Mouse (Mus musculus) hindlimb bud, embryonic 11.5 days (tissue): ENCODE data around the gene Bbof1.
A peak's percentile ranks its signal among the peaks of the same experiment; 100 is the strongest.

ENCODE experiments used
- DNase-seq: peaks from one replicate; pipeline ENCODE4 v3.0.0-alpha.2; 2012; ENCODE audit warnings: low read depth, low spot score; ENCODE audit errors: extremely low spot score

Gene Bbof1

DNA sequence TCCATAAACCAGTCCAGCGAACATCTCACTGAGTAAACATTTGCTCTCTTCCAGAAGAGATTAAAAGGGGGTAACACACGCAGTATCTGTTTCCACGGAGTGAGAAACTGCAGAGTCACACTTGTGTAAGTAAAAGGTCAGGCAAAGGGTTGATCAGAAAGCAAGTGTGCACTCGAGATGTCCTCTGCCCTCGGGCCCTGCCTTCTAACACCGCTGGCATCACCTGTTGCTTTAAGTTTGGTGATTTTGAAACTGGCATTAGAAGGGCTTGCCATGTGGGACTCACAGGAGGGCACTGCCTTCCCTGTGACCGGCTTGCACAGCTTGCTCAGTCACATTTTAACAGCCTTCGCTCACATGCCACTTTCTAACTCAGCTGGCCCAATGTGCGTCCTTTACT lies 9.2 kb upstream of the Bbof1 start:
- DNase-seq: no peak

DNA sequence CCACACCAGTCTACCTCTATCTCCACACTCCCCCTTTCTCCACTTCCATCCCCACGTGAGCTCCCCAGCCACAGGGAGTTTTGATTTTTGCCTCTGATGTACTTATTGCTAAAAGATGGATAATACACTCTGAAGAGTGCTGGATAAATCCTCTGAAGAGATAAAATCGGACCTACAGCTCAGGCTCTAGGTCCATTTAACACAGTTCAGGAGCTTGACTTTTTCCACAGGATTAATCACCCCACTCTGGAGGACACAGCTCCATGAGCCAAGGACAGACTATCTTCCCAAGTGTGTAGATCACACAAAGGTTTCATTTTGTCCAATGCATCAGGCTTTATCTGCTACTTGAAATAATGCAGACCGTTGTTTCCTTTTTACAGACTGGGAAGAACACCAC lies 8.8 kb upstream of the Bbof1 start:
- no peak for DNase-seq

DNA sequence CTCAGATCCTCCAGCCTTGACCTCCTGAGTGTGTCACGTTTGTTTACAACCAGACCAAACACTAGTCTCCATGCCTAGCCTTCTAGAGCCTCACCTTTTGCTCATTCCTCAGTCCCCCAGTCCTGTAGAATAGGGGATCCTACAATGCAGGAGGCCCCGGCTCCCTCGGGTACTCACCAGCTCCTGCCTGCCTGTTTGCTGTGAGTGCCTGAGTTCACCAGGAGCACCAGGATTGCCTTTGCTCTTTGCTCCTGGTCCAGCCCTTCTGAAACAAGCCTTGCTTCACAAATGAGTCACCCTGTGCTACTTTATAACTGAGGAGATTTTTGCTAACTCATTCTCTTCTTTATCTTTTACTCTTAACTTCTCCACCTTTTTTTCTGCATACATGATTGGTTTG lies 8.2 kb upstream of the Bbof1 start:
- no peak for DNase-seq

DNA sequence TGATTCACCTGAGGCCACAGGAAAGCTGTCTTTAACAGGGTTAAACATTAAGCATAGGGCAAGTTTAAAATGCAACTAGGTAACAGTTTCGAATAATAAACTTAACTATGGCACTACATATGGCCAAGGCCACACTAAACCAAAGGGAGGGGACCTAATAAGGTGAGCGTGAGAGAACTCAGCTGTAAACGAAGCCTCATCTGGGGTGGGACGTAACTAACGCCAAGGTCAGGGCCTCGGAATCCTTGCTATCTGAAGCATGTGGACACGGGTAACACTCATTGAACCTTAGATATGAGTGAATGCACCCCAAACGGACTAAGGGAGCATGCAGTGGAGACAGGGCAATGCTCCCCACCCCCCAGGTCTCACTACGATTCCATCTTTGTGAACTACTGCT lies 5.9 kb upstream of the Bbof1 start:
- no peak for DNase-seq

DNA sequence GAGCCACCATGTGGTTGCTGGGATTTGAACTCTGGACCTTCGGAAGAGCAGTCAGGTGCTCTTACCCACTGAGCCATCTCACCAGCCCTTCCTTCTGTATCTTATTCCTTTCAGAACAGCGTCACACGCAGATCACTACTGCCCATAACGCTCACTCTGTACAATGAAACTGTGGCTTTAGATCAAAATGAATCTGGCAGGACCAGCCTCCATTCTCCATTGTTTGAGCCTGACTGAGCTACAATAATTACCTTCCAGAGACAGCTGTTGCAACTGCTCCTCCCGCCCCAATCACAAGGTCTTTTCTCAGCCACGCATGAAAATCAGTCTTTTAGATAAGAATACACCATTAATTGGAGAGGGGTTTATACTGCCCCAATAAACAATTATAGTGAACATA lies 4.3 kb upstream of the Bbof1 start:
- no peak for DNase-seq

DNA sequence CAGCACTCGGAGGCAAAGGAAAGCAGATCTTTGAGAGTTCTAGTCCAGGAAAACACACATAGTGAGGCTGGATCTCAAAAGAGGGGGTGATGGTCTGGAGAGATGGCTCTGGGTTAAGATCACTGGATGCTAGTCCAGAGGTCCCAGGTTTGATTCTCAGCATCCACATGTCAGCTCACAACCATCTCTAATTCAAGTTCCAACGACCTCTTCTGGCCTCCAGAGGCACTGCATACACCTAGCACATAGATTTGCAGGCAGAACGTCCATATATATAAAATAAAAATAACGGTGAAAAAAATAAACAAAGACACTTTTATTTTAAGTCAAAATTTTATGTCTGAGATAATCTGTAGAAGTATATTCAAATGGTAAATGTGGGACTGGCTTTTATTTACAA lies 1.6 kb upstream of the Bbof1 start:
- no peak for DNase-seq

DNA sequence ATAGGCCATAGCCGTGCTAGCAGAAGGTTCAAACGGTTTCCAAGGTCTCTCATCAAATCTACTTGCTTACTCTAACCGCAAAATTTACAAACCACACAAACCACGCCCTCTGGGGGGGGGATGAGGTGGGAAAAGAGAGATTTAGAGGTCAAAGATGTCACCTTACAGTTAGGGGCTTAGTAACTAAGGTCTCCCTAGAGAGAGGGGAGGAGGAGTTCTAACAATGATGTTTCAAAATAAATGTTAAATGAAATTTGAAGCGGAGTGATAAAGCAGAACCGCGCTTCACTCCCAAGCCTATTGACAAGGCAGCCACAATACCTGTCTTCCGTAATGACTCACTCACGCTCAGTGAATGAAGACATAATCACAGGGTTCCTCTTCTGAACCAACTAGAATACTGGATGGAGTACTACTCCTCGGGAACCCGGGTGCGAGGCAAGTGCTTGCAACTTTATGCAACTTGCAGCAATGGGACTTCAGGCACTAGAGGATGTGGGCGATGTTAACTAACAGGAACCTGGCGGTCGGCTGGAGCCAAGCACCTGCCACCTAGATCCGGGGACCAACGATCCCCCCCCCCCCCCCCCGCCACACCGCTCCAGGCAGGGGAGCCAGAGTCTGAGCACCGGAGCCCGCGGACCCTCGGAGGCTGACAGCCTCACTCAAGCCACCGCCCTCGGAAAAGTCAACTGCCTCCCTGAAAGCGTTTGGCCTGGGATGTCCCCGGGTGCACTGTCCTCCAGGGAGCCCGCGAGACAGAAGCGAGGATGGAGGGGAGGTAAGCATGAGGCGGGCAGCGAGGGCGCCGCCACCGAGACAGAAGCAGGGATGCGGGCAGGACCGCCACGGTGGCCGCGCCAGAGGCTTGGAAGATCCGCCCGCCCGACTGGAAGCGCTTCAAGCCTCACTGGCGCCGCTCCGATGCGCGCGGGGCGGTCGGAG lies 725 bp upstream of the Bbof1 start:
- DNase-seq: no peak

DNA sequence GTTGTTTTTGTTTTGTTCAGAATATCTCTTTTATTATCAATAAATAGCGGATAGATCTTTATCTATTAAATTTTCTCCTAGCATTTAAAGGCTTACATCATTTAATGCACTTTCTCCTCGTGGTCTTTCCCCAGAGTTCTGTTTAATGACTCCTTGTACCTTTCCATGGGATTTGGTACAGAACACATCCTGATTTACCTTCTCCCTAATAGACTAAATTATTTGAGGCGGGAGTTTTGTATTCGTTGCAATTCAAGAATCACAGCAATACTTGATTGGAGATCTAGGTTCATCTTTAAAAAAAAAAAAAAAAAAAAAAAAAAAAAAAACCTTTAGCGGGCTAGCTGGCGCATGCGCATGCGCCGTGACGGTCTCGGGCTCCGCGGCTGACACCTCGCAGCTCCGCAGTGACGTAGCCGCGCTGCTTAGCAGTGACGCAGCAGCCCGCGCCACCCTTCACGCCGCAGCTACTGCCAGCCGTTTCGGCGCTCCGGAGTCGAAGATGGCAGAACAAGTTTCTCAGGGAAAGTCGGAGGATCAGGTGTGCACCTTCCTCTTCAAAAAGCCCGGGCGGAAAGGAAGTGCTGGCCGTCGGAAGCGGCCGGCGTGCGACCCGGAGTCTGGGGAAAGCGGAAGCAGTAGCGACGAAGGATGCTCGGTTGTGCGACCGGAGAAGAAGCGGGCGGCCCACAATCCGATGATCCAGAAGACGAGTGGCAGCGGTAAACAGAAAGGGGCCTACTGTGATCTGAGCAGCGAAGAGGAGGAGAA lies 8.1 kb downstream of the Bbof1 start, which contains the start of gene Rnf113a2:
TSS of gene Rnf113a2 (plus strand) at position 363 of the 771 bp plus-strand sequence.
- peak; percentile 64 for DNase-seq

DNA sequence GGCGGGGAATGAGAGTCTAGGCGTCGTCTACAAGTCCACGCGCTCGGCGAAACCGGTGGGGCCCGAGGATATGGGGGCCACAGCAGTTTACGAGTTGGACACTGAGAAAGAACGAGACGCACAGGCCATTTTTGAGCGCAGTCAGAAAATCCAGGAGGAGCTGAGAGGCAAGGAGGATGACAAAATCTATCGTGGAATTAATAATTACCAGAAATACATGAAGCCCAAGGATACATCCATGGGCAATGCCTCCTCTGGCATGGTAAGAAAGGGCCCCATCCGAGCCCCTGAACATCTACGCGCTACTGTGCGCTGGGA lies 8.7 kb downstream of the Bbof1 start:
- DNase-seq: no peak

DNA sequence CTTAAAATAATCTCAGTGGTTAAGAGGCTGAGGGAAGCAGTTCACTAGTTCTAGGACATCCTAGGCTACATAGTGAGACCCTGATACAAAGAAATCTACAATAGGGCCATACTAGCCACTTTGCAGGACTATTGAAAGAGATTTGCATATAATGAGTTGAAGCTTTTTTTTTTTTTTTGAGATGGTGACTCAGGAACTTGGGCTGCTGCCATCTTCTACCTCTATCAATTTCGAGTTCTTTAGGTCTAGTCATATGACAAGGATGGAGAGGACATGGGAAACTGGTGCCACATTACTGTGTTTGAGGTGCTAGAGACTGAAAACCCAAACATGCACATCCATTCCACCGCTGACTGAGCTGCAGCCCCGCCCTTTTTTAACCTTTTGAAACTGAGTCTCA lies 15.1 kb downstream of the Bbof1 start:
- DNase-seq: no peak

DNA sequence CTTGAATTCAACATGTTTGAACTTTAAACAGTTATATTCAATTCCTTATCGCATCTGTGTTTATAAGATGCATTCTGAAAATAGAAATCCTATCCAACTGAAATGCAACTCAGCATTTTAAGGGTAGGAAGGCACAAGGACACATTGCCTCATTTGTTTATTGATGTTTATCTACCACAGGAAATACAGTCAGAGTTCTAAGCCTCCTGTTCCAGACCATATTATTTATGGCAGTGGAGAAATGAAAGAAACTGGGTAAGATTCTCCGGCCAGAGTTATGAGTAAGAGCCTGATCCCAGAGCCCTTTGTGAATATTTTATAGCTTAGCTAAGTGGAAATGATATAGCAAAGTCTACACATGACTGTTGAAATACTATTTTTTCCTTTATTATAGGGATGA lies 21.0 kb downstream of the Bbof1 start:
- DNase-seq: no peak

DNA sequence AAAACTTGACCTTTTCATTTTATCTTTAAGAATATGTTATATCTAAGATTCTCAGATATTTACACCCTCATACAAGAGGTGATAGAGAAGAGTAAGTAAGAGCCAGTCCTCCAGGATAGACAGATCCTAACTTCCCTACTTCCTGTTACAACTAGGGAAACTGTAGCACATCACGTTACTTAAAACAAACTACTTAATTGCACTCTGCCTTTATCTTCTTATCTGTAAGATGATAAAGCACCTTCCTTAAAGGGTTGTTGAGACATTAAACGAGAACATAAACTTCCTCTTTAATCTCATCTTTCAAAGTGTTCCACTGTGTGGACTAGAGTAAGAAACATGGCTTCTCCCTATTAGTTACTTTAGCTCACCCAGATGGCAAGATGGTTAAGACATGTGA lies 29.8 kb downstream of the Bbof1 start:
- no peak for DNase-seq

DNA sequence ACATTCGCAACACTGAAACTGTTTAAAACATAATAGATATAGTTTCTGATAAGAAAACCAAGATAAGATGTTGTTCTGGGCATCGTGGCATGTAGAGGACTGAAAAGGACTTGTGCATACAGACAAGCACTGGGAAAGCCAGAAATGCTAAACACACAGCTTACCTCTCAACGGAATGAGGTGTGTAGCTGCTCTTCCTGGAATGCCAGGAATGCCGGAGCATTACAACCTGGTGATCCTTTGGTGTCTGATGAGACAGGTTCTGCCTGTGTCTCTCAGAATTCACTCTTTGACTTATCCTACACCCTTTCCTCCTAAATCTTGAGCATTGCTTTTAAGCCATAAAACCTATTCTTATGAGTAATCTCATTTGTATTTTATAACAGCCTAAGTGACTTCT lies 33.7 kb downstream of the Bbof1 start:
- no peak for DNase-seq

DNA sequence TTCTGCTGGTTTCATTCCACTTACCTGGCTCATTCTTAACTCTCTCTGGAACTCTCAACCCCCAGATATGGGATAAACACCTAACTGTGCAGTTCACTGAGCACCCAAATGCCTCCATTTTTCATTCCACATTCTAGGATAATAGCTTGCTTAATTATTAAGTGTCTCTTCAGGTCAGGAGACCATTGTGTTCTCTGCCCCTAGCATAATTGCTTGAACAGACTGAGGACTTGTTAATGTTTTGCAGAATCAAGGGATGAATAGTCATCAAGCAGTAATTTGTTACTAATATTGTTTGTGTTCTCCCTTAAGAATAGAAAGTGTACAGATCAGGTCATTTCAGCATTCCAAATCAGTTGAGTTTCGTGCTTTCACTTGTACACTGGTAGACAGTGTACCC lies 38.5 kb downstream of the Bbof1 start:
- DNase-seq: no peak

DNA sequence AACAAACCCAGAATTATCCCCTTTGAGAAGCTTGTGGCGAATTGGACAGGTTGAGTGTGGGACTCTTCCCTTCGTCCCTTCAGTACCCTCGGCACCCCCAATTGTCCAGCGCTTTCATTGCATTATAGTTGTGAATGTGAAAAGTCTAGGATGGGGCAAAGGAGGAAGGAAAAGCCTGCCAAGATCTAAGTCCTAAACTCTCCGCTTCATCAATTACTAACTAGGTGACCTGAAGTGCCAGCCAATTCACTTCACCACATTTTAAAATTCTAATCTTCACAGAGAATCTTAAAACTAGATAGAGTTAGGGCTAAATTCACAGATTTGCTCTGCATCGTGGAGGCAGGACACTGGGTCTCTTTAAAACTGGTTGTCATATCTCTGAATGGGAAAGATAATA lies 39.3 kb downstream of the Bbof1 start:
- no peak for DNase-seq

DNA sequence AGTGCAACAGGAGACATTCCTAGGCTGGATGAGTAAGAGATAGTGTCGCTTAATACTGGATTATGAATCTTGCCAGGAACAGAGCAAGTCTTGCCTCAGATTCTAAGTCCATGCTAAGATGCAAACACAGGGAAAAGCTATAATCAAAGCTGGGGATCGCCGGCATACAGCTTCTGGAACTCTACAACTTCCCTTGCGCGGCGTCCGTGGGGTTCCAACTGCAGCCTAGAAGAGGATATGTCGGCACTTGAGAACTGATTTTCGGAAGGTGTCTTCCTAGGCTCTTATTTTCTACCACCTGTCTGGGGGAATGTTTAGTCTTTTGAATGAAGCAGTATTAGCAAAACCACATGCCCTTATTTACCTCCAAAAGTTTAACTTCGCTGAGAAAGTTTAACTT lies 41.0 kb downstream of the Bbof1 start:
- DNase-seq: no peak

DNA sequence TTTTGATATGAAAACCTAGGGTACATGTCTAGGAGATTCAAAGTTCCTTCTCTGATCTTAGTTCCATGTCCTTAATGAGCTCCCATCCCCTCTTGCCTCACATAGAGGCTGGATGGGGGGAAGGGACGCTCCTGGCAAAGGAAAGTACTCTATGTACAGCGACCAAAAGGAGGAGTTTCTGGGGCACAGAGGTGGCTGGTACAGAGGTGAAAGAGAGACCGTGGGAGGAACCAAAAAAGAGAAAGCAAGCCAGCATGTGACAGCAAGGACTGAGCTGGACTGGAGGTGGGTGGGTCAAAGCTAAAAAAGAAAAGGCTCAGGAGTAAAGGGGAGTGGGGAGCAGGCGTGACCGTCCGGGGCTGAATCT lies 41.5 kb downstream of the Bbof1 start:
- no peak for DNase-seq

DNA sequence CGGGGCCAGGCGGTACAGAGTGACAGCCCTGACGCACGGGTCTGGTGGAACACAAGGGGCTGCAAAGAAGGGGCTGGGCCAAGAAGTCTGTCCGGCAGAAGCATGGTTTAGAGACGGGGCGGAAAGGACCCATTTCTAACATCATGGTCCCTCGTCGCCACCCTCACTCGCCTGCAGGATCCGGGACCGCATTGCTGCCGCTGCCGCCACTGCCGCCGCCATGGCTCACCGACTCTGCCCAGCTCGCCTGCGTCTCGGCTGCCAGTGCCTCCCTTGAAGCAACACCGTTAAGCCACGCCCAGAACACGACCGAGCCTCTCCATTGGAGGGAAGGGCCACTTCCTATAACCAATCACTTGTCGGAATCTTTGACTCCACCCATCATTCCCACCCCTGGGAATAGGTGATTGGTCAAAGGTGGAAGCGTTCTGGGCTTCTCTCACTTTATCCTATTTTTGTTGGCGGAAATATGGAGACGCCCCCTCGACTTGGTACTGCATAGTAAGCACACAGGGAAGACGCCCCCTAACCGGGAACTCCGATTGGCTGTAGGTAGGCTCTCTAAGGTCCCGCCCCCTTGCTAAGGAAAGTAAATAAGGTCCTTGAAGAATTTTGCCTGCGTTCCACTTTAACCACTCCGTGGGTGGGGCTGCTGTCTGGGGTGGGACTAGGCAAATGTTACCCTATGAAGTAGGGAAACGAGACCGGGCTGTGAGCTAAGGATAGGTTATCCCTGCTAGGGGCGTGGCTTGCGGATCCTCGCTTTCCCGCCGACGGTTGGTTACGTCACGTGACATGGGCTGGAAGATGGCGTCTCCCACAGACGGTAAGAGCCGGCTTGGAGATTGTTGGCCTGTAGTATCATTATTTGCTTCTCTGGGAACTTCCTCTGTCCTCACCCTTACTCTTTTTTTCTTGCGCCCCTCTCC lies 42.1 kb downstream of the Bbof1 start, which contains the start of the genes Aldh6a1 and Lin52:
TSS of gene Aldh6a1 (minus strand) at position 287 of the 929 bp plus-strand sequence.
TSS of gene Lin52 (plus strand) at position 705 of the 929 bp plus-strand sequence.
- DNase-seq: peak; percentile 100

DNA sequence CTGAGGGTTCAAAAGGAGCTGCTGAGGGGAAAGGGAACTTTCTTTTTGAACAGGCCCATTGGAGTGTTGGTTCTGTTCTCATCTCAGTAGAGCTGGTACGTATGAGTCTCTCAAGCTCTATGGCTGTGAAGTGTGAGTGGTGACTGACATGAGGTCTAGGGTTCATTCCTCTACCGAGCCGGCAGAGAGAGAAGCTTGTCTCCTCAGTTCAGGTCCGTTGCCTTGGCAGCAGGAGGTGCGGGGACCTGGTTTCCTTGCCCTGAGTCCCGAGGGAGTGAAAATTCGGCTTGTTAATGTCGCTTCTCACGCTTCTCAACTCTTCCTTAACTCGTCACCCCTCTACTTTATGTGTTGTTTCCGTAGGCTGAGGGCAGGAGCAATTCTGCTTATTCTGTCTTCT lies 42.9 kb downstream of the Bbof1 start:
- DNase-seq: no peak

DNA sequence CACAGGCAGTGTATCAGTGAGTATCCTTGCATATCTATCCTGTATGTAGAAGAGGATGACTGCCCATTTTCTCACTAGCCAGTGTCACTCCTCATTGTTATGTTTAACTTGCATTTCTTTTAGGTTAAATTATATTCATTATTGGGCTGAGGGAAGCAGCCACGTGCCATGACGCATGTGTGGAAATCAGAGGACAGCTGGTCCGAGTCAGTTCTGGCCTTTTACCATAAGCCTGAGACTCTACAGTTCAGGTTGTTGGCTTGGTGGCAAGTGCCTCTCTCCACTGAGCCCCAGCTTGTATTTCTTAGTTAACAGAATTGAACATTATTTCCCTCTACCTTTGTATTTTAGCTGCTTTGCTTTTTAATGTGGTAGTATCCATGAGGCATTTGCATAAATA lies 48.0 kb downstream of the Bbof1 start:
- DNase-seq: no peak

DNA sequence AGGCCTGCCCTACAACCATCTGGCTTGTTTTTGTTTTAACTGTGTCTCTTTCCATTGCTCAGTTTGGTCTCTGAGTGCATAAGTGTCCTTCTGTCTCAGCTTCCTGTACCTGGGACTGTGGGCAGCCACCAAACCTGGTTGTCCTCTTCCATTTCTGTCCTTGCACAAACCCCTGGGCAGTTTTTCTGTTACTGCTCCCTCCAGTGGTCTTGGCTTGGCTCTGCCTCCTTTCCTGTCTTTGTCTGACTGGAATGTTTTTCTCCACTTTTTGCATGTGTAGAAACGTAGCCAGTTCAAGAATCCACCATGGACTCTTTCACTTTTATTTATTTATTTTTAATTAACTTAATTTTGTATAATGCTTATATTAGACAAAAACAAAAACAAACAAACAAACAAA lies 51.0 kb downstream of the Bbof1 start:
- DNase-seq: no peak
